Mouse (Mus musculus) spleen, postnatal 10 days (tissue): ENCODE data around the gene Nkx1-1.

Experiments
- DNase-seq, 2 experiments: peaks; one replicate each; pipeline ENCODE4 v3.0.0; 2021 to 2022; ENCODE audit warnings: low spot score in 2 of 2

Gene Nkx1-1

GRCm38 (mm10) chr5:33420313-33420712, 13.5 kb downstream of the Nkx1-1 start:
- no peak for DNase-seq

GRCm38 (mm10) chr5:33400819-33401218, 33.0 kb downstream of the Nkx1-1 start:
- no peak for DNase-seq

- no peak for DNase-seq
These were observed 36.9 kb downstream of the Nkx1-1 start for GRCm38 (mm10) chr5:33396828-33397227.

- DNase-seq: no peak
These were observed 38.1 kb downstream of the Nkx1-1 start for GRCm38 (mm10) chr5:33395693-33396092.

GRCm38 (mm10) chr5:33393803-33394202, 40.0 kb downstream of the Nkx1-1 start:
- DNase-seq: peak; percentile 37 to 80

GRCm38 (mm10) chr5:33387550-33387949, 46.2 kb downstream of the Nkx1-1 start:
- DNase-seq: no peak
